Mouse (Mus musculus): ENCODE measurements around the gene Sdf2.

The Sdf2 gene

DNA sequence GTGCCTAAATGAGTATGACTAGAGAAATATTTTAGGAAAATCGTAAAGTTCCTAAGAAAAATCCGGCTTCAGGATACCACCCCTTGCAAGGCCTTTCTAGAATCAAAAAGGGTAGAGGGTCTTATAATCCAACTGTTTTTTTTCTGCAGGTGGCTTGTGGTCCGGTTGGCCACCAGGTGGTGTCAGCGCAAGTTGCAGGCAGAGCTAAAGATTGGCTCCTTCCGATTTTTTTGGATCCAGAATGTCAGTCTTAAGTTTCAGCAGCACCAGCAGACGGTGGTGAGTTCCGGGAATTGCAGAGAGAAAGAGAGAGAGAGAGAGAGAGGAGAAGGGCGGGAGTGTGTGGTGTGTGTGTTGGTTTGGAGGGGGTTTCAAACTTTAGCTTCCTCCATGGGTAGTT is 17.0 kb downstream of the Sdf2 start:
- peak; percentile 73 for DNase-seq

DNA sequence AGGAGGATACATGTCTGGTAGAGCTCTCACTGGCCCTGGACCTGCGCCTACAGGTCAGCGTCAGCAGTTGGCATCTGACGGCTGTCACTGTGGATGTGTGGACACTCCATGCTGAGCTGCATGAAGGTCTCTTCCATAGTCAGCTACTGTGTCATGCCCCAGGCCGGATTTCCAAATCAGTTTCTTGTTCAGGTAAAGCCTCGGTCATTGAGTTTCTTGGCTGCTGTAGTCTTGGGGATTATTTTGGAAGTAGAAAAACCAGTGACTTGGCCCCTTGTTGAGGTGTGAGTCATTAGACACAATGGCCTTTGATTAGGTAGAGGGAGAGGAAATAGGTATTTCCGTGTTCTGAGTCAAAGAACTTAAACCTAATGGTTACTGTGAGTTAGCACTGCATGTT is 20.0 kb downstream of the Sdf2 start:
- DNase-seq, result no peak

DNA sequence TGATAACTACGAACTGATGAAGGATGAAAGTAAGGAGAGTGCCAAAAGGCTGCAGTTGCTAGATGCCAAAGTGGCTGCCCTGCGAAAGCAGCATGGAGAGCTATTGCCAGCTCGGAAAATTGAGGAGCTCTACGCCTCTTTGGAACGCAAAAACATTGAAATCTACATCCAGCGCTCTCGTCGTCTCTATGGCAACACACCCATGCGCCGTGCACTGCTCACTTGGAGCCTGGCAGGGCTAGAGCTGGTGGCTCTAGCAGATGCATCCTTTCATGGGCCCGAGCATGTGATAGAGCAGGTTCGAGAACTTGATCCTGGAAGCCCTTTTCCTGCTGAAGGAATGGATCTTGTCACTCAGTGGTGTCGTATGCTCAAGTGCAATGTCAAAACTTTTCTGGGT is 26.4 kb downstream of the Sdf2 start:
- DNase-seq, result no peak

DNA sequence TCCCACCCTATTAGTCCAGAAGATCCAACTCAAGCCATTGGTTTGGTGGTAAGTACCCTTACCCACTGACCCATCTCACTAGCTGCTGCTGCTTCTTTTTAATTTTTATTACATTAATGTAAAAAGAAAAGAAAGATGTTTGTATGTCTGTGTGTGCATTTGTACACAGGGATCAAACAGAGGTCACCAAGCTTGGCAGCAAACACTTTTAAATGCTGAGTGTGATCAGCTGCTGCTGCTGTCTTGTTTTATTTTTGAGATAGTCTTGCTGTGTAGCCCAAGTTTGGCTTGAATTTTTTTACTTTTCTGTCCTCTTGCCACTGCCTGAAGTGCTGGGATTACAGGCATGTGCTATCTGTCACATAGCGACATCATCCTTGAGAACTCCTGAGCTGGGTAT is 30.1 kb downstream of the Sdf2 start:
- DNase-seq, result peak; percentile 60

DNA sequence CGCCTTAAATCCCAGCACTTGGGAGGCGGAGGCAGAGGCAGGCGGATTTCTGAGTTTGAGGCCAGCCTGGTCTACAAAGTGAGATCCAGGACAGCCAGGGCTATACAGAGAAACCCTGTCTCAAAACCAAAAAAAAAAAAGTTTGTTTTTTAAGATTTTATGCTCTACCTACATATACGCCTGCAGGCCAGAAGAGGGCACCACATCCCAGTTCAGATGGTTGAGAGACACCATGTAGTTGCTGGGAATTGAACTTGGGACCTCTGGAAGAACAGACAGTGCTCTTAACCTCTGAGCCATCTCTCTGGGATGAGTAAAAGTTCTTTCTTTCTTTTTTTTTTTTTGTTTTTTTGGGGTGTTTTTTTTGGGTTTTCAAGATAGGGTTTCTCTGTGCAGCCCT is 30.6 kb downstream of the Sdf2 start:
- DNase-seq, result peak; percentile 18

DNA sequence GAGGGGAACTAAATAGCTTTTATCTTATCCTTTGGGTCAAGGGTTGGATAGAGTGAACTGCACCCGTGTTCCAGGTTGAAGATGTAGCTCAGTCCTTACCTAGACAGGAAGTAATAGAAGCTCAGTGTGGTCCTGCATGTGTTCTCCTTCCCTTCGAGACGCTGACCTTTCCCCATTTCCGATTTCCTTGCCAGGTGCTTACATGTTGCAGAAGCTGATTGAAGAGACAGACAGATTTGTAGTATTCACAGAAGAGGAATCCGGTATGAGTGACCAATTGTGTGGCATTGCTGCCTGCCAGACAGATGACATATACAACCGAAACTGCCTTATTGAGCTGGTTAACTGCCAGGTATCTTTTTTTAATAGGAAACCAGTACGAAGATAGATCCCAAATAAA is 33.3 kb downstream of the Sdf2 start:
- no peak for DNase-seq

DNA sequence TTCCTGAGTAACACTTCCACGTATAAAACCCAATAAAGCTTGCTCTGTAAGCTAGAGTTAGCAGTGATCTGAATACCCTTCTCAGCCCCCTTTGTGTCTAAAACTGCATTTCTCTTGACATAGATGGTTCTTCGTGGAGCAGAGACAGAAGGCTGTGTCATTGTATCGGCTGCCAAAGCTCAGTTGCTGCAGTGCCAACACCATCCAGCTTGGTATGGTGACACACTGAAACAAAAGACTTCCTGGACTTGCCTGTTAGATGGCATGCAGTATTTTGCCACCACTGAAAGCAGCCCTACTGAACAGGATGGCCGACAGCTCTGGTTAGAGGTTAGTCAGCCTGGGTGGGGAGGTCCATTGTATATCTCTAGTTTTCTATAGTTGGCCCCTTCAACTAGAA is 34.0 kb downstream of the Sdf2 start:
- DNase-seq, result no peak

DNA sequence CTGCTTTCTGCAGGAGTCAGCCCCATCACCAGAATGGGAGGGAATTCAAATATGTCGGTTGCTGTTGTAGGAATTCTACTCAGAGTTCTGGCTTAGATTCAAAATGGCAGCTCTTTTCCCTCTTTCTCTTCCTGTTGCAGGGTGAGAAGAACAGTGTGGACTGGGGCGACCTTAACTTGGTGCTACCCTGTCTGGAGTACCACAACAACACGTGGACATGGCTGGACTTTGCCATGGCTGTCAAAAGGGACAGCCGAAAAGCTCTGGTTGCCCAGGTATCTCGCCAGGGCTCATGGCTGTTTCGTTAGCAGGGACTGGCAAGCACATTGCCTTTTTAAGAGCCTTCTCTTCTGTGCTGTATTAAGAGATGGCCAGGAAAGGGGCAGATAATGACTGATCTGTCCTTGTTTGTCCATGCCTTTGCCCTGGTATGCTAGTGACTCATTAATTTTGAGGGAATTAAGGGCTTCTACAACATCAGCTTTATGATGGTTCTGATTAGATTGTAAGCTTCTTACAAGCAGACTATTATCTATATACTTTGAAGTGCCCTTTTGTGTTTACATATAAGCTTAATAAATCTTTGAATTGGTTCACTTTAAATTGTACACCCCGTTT is 43.7 kb downstream of the Sdf2 start:
- no peak for DNase-seq

DNA sequence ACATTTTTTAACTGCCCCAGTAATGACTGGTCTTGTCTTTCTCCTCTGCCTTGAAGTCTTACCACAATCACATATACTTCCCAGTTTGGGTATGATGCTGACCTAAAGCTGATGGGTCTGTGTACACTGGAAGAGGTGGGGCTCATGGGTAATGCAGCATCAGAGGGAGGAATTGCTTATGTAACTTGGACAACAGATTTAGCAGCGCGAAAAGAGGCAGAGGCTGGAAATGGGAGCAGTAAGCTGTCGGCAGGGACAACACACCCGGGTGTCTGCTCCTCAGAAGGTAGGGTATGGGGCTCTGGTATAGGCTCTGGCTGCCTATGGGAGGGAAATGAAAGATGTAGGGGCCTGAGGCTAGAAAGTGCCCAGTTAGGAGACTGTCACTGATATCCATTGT is 45.1 kb downstream of the Sdf2 start, which contains the start of gene BC030499:
TSS of gene BC030499 (plus strand) at position 188 of the 400 bp plus-strand sequence.
- DNase-seq, result no peak

DNA sequence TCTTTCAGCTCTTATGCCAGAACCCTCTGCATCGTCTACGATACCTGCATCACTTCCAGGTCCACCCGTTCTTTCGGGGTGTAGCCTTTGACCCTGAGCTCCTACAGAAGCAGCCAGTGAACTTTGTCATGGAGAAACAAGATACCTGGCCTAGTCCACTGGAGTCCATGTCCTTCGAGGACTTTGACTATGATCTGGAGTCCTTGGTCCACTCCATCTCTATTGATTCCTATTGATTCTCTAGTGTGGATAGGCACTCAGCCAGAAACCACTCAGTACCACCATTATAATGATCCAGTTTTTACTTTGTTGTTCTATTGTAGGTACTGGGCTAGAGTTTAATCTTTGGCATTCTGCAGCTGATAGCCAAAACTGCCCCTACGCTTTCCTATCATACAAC is 49.0 kb downstream of the Sdf2 start:
- DNase-seq, result no peak

DNA sequence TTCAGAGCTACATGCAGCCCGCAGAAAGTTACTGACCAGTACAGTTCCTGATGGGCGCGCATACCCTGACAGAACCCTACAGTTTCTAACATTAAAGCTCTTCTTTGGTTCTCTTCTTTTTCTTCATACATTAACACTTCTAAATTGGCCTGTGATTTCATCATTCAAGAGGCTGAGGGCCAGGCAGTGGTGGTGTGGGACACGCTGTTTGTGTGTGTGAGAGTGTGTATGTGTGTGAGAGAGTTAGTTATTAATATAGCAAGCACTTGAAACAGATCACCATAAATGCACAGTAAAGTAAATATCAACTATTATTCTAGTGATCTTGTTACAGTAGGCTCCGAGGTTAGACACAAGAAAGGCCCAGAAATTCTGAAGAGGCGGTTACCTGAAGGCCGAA is 55.4 kb downstream of the Sdf2 start:
- DNase-seq, result no peak

DNA sequence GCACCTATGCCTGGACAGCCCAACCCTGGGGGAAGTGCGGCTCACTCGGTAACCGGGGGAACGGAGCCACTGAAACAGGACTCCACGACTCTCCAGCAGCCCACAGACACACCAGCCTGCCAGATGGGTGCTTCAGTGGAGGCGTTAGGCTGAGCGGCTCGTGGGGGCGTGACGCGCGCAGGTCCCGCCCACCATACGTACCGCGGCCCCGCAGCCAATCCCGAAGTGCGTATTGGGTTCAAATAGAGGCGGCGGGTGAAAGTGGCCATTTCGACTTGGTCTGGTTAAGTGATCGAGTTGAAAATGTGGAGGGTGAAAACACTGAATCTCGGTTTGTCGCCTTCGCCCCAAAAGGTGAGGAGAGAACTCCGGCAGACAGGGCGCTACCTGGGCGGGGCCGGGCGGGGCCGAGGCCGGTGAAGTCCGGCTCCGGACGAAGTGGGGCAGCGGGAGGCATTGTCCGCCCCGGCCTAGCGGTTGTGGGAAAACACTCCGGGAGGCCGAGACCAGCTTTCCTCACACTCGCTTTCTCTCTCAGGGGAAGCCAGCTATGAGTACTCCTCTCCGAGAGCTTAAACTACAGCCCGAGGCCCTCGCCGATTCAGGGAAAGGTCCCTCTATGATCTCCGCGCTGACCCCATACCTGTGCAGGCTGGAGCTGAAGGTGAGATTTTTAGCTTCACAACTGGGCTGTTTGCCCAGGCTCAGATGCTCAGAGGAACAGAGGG is 56.0 kb downstream of the Sdf2 start, which contains the start of gene Spag5:
TSS of gene Spag5 (plus strand) at position 173 of the 728 bp plus-strand sequence.
- DNase-seq, result peak; percentile 93

Data from kidney, postnatal 10 days (tissue).